Mouse (Mus musculus): ENCODE measurements around the gene Tmem79.
"Not testable (repeated sequence)": the region's sequence is repeated elsewhere in the genome, so short reads cannot be mapped to it uniquely, and the experiment has no call there.

Gene Tmem79

DNA sequence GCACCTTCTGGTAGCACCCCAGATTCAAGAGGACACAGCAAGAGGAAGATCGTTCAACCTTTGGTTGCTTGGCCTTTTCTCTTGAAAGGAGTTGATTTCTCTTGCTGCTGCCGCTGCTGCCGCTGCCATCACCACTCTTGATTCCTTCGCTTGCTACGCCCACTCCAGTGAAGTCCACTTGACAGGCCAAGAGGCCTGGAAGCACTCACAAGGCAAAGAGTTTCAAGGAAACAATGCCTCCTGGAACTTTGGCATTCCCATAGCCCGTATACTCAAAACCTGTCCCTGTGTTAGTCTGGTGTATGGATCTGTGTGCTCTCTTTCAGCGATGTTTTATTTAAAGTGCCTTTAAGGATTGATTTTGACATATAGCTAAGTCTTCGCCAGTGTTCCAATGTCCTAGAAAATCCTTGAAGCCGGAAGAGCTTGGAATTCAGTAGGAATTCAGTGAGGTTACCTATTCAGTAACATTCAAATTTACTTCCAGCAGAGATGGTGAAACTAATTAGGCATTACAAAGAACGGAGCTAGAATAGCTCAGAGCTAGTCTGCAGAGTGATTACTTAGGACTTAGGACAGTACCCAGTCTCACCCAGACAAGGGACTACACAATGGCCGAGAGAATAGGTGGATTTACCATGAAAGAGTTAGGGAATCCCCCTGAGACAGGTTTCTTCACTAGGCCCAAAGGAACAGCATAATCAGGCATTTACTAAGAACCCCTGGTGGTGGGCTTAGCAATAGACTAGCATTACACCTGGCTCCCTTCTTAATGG lies 54.6 kb downstream of the Tmem79 start:
- DNase-seq, result not testable (repeated sequence)

DNA sequence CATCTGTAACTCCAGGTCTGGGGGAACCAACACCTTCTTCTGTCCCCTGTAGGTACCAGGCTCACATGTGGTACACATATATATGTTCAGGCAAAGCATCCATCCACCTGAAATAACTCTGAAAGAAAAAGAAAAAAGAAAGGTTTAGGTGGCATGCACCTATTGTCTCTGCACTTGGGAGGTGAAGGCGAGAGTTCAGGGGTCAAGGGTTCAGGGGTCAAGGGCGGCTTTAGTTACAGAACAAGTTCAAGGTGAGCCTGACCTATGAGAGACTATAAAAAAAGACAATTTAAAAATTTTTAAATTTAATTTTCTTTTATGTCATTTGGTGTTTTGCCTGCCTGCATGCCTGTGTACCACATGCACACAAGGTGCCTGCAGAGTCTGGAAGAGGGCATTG lies 55.9 kb downstream of the Tmem79 start:
- DNase-seq, result no peak
